24 mouse cellular contexts compared by ENCODE assay signal in genomic region chr2:168548008-168548407, GRCm38 (mm10). TPM values are rescaled to one million over a fixed set of nuclear protein-coding genes. Genes with fewer than 3 reads are reported as not detected.
DNase-seq lines count a peak whose midpoint lies in the region; ATAC-seq and TF ChIP-seq lines count a peak whose summit lies in the region.
"Had no signal": no experiment of that assay in that cellular context is flagged by ENCODE, and none has a peak within 500 bp of the region (broad histone marks: within the 10 kb centered on the region; RNA-seq: fewer than 3 reads in every experiment).

No protein-coding gene starts in this region.

- no peak overlapping the region for H3ac ChIP-seq in C2C12 (ENCODE audit: control insufficient read depth, insufficient read length, low read depth)

- H3K27ac ChIP-seq in heart, embryonic 13.5 days (replicated peaks) = 0 out of 2 replicates have a peak overlapping the region, but pooled peaks have one; percentile 15
- no peak overlapping the region for H3K27ac ChIP-seq in kidney, embryonic 15.5 days
- H3K27ac ChIP-seq: embryonic facial prominence, embryonic 10.5 days; hindbrain, embryonic 10.5 days; hindbrain, embryonic 14.5 days; intestine, embryonic 15.5 days had no signal

- DNase-seq in heart, adult 9 months (ENCODE audit: low spot score in 2 of 2) = no peak
- DNase-seq in 3134 (ENCODE audit: extremely low read depth, insufficient read length, low spot score) (peak; percentile 70), Patski (ENCODE audit: low read depth, low spot score) (peak; percentile 75)
- DNase-seq in spleen, postnatal 36 days (ENCODE audit: low spot score in 2 of 2) = no peak
- no peak for DNase-seq in cerebellum, postnatal 25 days
- DNase-seq: adrenal gland, postnatal 25 days; B cell, adult 2 months; cerebellum, adult 18-20 months; cerebellum, adult 9-11 months; gastrocnemius, postnatal 10 days; heart, adult 18-20 months; heart, postnatal 14 days; kidney, adult 18-20 months had no signal

- H3K9ac ChIP-seq in heart, embryonic 13.5 days = no peak overlapping the region; the same call in 1 of the 2 replicates
- H3K9ac ChIP-seq in kidney, embryonic 15.5 days = no peak overlapping the region
- H3K9ac ChIP-seq: heart, embryonic 12.5 days; hindbrain, embryonic 14.5 days; intestine, embryonic 15.5 days had no signal

- H3K4me3 ChIP-seq in heart, embryonic 13.5 days = no peak overlapping the region
- no peak overlapping the region for H3K4me3 ChIP-seq in C2C12 (ENCODE audit: insufficient read depth, poor library complexity, severe bottlenecking)
- no peak overlapping the region for H3K4me3 ChIP-seq in kidney, embryonic 15.5 days (replicated peaks)
- H3K4me3 ChIP-seq: embryonic facial prominence, embryonic 10.5 days; forebrain, embryonic 10.5 days; heart, embryonic 12.5 days; hindbrain, embryonic 10.5 days; intestine, embryonic 15.5 days had no signal

- WGBS in heart, embryonic 13.5 days = 51% methylated on average over 4 of the region's 4 CpGs
- 57% methylated on average over 4 of the region's 4 CpGs for WGBS in kidney, embryonic 15.5 days

- TF ChIP-seq CTCF in C2C12 (IDR thresholded peaks at IDR 0.05; ENCODE audit: control insufficient read depth, insufficient read depth, insufficient read length) (no peak), Patski (IDR thresholded peaks at IDR 0.05) (no peak)

- ATAC-seq in heart, embryonic 13.5 days (ENCODE audit: extremely low read depth, insufficient number of reproducible peaks, low FRiP score, low TSS enrichment) = no peak
- ATAC-seq in Patski = peak; percentile 76
- no peak for ATAC-seq in kidney, embryonic 15.5 days (replicated peaks; ENCODE audit: low FRiP score)
- ATAC-seq: activated CD4-positive, CD25-positive, alpha-beta regulatory T cell, adult 4 months; forebrain, embryonic 14.5 days; intestine, embryonic 15.5 days had no signal

- POLR2A ChIA-PET in Patski (lab: Charles Lee) = no interaction called here

- no peaks in the 10 kb centered on the region for H3K79me3 ChIP-seq in C2C12 (ENCODE audit: low read depth)

- H3K4me2 ChIP-seq in heart, embryonic 13.5 days = no peak overlapping the region
- no peak overlapping the region for H3K4me2 ChIP-seq in kidney, embryonic 15.5 days
- H3K4me2 ChIP-seq: heart, embryonic 12.5 days; hindbrain, embryonic 14.5 days; intestine, embryonic 15.5 days had no signal

- no peaks in the 10 kb centered on the region for H3K9me3 ChIP-seq in heart, embryonic 13.5 days
- H3K9me3 ChIP-seq in kidney, embryonic 15.5 days (replicated peaks) = no peaks in the 10 kb centered on the region
- H3K9me3 ChIP-seq: embryonic facial prominence, embryonic 10.5 days; forebrain, embryonic 10.5 days; heart, embryonic 12.5 days; hindbrain, embryonic 10.5 days; intestine, embryonic 15.5 days had no signal

- peaks cover 88% of the 10 kb centered on the region for H3K4me1 ChIP-seq in heart, embryonic 13.5 days
- H3K4me1 ChIP-seq in kidney, embryonic 15.5 days = peaks cover 68% of the 10 kb centered on the region

- CTCF ChIA-PET in Patski (lab: Charles Lee) = interaction anchor here (1.5 kb wide), 1 partner anchor 16 kb away, joined by 3 read pairs; no protein-coding TSS in a partner anchor

- no peaks in the 10 kb centered on the region for H3K36me3 ChIP-seq in heart, embryonic 13.5 days
- H3K36me3 ChIP-seq in C2C12 (ENCODE audit: control insufficient read depth, insufficient read depth) = no peaks in the 10 kb centered on the region
- H3K36me3 ChIP-seq in kidney, embryonic 15.5 days = no peaks in the 10 kb centered on the region
- H3K36me3 ChIP-seq: embryonic facial prominence, embryonic 10.5 days; forebrain, embryonic 10.5 days; heart, embryonic 12.5 days; hindbrain, embryonic 10.5 days; intestine, embryonic 15.5 days had no signal

- H3K27me3 ChIP-seq in heart, embryonic 13.5 days (replicated peaks) = peaks cover 31% of the 10 kb centered on the region
- H3K27me3 ChIP-seq in C2C12 (ENCODE audit: control insufficient read depth, insufficient read depth, insufficient read length) (no peaks in the 10 kb centered on the region), Patski (no peaks in the 10 kb centered on the region)
- peaks cover 12% of the 10 kb centered on the region; the same call in 1 of the 2 replicates for H3K27me3 ChIP-seq in kidney, embryonic 15.5 days
- H3K27me3 ChIP-seq: intestine, embryonic 15.5 days had no signal

- in situ Hi-C loops in Patski (cut with MboI; ENCODE audit: low pct_unique_long_range_greater_than_20kb) = loop anchor here (5.0 kb wide), 2 partner anchors 79 to 81 kb away; no protein-coding TSS in a partner anchor

- no peaks in the 10 kb centered on the region for H3K79me2 ChIP-seq in C2C12 (ENCODE audit: control insufficient read depth, insufficient read depth)

TF ChIP-seq in C2C12, 6 proteins besides CTCF, POLR2A, EP300 and RAD21:
- TF ChIP-seq MYOG (IDR thresholded peaks at IDR 0.05; ENCODE audit: control insufficient read depth, extremely low read depth, insufficient read length) (no peak), CEBPB (IDR thresholded peaks at IDR 0.05; ENCODE audit: low read depth) (peak; percentile 1), FOSL1 (IDR thresholded peaks at IDR 0.05; ENCODE audit: insufficient read depth, low read length, poor library complexity, severe bottlenecking) (peak; percentile 85), MYOD1 (IDR thresholded peaks at IDR 0.05; ENCODE audit: control insufficient read depth, insufficient read length, low read depth) (peak; percentile 55), MAX (IDR thresholded peaks at IDR 0.05) (no peak), USF1 (IDR thresholded peaks at IDR 0.05; ENCODE audit: low read depth) (no peak)

RNA-seq across cellular contexts. Expression of gene Nfatc2, which starts 53.4 kb away (rescaled TPM):
- 9.3 and 10.1 TPM in 2 replicates for polyA plus RNA-seq in heart, embryonic 13.5 days (2015; fragmentation: Nextera tagmentation; extraction: Ambion mirVana)
- polyA plus RNA-seq in C2C12 (2012; fragmentation: generic; extraction: Trizol) = 0.07 TPM
- polyA plus RNA-seq in Patski (2021) = 0.03 TPM
- 2.5 and 2.6 TPM in 2 replicates for polyA plus RNA-seq in kidney, embryonic 15.5 days (2015; fragmentation: Nextera tagmentation; extraction: Ambion mirVana)

Comparison
In these comparisons a context has a peak if more than half of its experiments do, and no peak if none do; other contexts are left out.
1. DNase-seq: peak in 3134 (single experiment) and Patski (single experiment); none in heart, adult 9 months (0 of 2), spleen, postnatal 36 days (0 of 2) and cerebellum, postnatal 25 days (0 of 2).